Mouse (Mus musculus) ES-Bruce4 (cell line): ENCODE results near the gene Exosc3. TPM values are rescaled to one million over a fixed set of nuclear protein-coding genes. Genes with fewer than 3 reads are reported as not detected.

ENCODE experiments used
- H3K27ac ChIP-seq: 2 replicates; pipeline ENCODE4 v1.5.1; 2012; ENCODE audit warnings: low read length, inconsistent platforms; ENCODE audit not compliant: insufficient read depth
- H3K27me3 ChIP-seq: 2 replicates; pipeline ENCODE4 v1.6.1; 2012; ENCODE audit warnings: mild to moderate bottlenecking, low read length, inconsistent platforms; ENCODE audit not compliant: control insufficient read depth, poor library complexity, insufficient read depth, severe bottlenecking
- H3K36me3 ChIP-seq: 2 replicates; pipeline ENCODE4 v1.6.1; 2012; ENCODE audit warnings: inconsistent platforms, mild to moderate bottlenecking, low read length, moderate library complexity; ENCODE audit not compliant: control insufficient read depth, poor library complexity, insufficient read depth, severe bottlenecking
- H3K4me1 ChIP-seq: one replicate; pipeline ENCODE4 v1.8.1; 2011; ENCODE audit warnings: low read length; ENCODE audit not compliant: control insufficient read depth, insufficient read depth
- H3K4me3 ChIP-seq: 2 replicates; pipeline ENCODE4 v1.5.1; 2011; ENCODE audit warnings: low read depth, mild to moderate bottlenecking, low read length
- H3K9ac ChIP-seq: 2 replicates; pipeline ENCODE4 v1.6.1; 2012; ENCODE audit warnings: low read depth, mild to moderate bottlenecking, inconsistent platforms; ENCODE audit not compliant: poor library complexity, severe bottlenecking
- H3K9me3 ChIP-seq: replicated peaks from 2 replicates; pipeline ENCODE4 v1.6.1; 2012; ENCODE audit warnings: mild to moderate bottlenecking, low read length, inconsistent platforms; ENCODE audit not compliant: control insufficient read depth, poor library complexity, insufficient read depth, severe bottlenecking
- CTCF ChIP-seq: IDR thresholded peaks from one replicate; pipeline ENCODE4 v1.8.1; 2011; ENCODE audit warnings: low read depth, low read length
- EP300 ChIP-seq: IDR thresholded peaks from 2 replicates; pipeline ENCODE4 v1.6.1; 2011; ENCODE audit warnings: low read depth, low read length; ENCODE audit not compliant: insufficient read depth
- POLR2A ChIP-seq: IDR thresholded peaks from one replicate; pipeline ENCODE4 v1.8.1; 2011; ENCODE audit warnings: low read length; ENCODE audit not compliant: insufficient read depth
- polyA plus RNA-seq: library from polyadenylated mRNA; stranded (reverse); fragments of >200 nt; gene quantifications from 2 replicates; pipeline ENCODE4 v1.2.4, GENCODE M21; 2011; ENCODE audit warnings: low read depth; ENCODE audit not compliant: missing spikeins, insufficient read depth, insufficient read length

The Exosc3 gene
- polyA plus RNA-seq, 1 experiment: 73.4 TPM

GRCm38 (mm10) chr4:45271041-45271452 is 71.5 kb downstream of the Exosc3 start:
- no peak overlapping the region for H3K4me3 ChIP-seq
- no peaks in the 10 kb centered on the region for H3K27me3 ChIP-seq
- no peaks in the 10 kb centered on the region for H3K36me3 ChIP-seq
- H3K4me1 ChIP-seq: no peaks in the 10 kb centered on the region
- no peak for TF ChIP-seq POLR2A
- TF ChIP-seq CTCF: no peak
- no peak for TF ChIP-seq EP300
- no peaks in the 10 kb centered on the region for H3K9me3 ChIP-seq
- H3K27ac ChIP-seq: no peak overlapping the region
- no peak overlapping the region for H3K9ac ChIP-seq

GRCm38 (mm10) chr4:45267883-45268282 is 74.6 kb downstream of the Exosc3 start:
- Histone ChIP-seq H3K4me1 (no peaks in the 10 kb centered on the region), H3K9ac (no peak overlapping the region), H3K4me3 (no peak overlapping the region), H3K27ac (no peak overlapping the region), H3K27me3 (no peaks in the 10 kb centered on the region), H3K36me3 (no peaks in the 10 kb centered on the region), H3K9me3 (no peaks in the 10 kb centered on the region)
- no peak for TF ChIP-seq EP300
- no peak for TF ChIP-seq POLR2A
- no peak for TF ChIP-seq CTCF

Other genes starting within 250 kb of the Exosc3 start
- gene Tomm5, start 234.6 kb downstream of the Exosc3 start, polyA plus RNA-seq: 112 and 114 TPM in 2 replicates
- 3.2 and 4.5 TPM in 2 replicates for gene Frmpd1, start 157.9 kb downstream of the Exosc3 start, polyA plus RNA-seq
- gene Trmt10b, start 45.6 kb downstream of the Exosc3 start, polyA plus RNA-seq: 19.7 and 19.8 TPM in 2 replicates
- gene Dcaf10, start 631 bp downstream of the Exosc3 start, polyA plus RNA-seq: 12.1 and 12.8 TPM in 2 replicates
- 43.0 and 45.7 TPM in 2 replicates for gene Slc25a51, start 66.0 kb upstream of the Exosc3 start, polyA plus RNA-seq
- gene Shb, start 189.7 kb upstream of the Exosc3 start, polyA plus RNA-seq: 24.5 and 27.4 TPM in 2 replicates